In the genomic region with DNA sequence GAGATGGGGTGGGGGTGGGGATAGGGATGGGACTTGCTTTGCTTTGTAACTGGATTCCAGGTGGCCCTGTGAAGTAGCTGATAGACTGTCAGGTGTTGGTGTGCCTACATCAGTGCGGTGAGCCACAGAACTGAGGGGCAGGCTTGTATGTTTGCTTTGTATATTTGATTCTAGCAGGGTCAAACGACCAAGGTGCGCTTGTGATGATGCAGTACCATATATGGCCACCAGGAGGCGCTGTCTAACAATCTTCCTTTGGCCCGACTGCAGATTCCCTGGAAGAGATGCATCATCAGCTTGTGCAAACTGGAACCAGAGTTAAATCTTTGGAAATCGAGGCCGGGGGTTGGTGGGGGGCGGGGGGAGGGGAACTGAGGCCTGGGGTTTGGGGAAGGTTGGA, we compare ENCODE assay signal across 7 mouse cellular contexts.
DNase-seq lines count a peak whose midpoint lies in the region; ATAC-seq and TF ChIP-seq lines count a peak whose summit lies in the region.

No protein-coding gene starts in this region.

- H3K9me3 ChIP-seq in neural tube, embryonic 15.5 days (replicated peaks): no peaks in the 10 kb centered on the region
- H3K9me3 ChIP-seq in lung, embryonic 16.5 days (ENCODE audit: control insufficient read depth, low read length): no peaks in the 10 kb centered on the region

- DNase-seq in neural tube, embryonic 10.5 days (ENCODE audit: extremely low spot score, low spot score): peak; percentile 84
- DNase-seq in adrenal gland, adult 18-20 months (ENCODE audit: low spot score in 2 of 2): peak; percentile 46 to 47
- DNase-seq in kidney, adult 2 months: peak; percentile 69
- DNase-seq in right cerebral cortex, postnatal 4 days: peak; percentile 83

- H3K4me1 ChIP-seq in neural tube, embryonic 15.5 days: peaks cover 13% of the 10 kb centered on the region; the same call in 1 of the 2 replicates
- H3K4me1 ChIP-seq in kidney, adult 2 months (ENCODE audit: control insufficient read depth, insufficient read depth, low read length): peaks cover 4% of the 10 kb centered on the region; the same call in 1 of the 2 replicates
- 0 out of 2 replicates have a peak, but pooled peaks cover 2% of the 10 kb centered on the region for H3K4me1 ChIP-seq in lung, embryonic 16.5 days (replicated peaks; ENCODE audit: control insufficient read depth, insufficient read depth, low read length)

- 2% methylated on average over 8 of the region's 8 CpGs for WGBS in neural tube, embryonic 15.5 days
- WGBS in kidney, adult 2 months: 2% methylated on average over 8 of the region's 8 CpGs
- 4% methylated on average over 8 of the region's 8 CpGs for WGBS in lung, embryonic 16.5 days

- H3K27ac ChIP-seq in neural tube, embryonic 15.5 days (replicated peaks): no peak overlapping the region
- no peak overlapping the region for H3K27ac ChIP-seq in kidney, adult 2 months (ENCODE audit: insufficient read depth, low read depth, low read length)
- H3K27ac ChIP-seq in lung, embryonic 16.5 days (ENCODE audit: low read length): no peak overlapping the region

- H3K4me2 ChIP-seq in neural tube, embryonic 15.5 days: no peak overlapping the region
- no peak overlapping the region for H3K4me2 ChIP-seq in lung, embryonic 16.5 days (ENCODE audit: low read depth, low read length)

- H3K27me3 ChIP-seq in neural tube, embryonic 15.5 days (replicated peaks): no peaks in the 10 kb centered on the region
- H3K27me3 ChIP-seq in kidney, adult 2 months (replicated peaks; ENCODE audit: control insufficient read depth, insufficient read depth, low read length): no peaks in the 10 kb centered on the region
- H3K27me3 ChIP-seq in lung, embryonic 16.5 days (ENCODE audit: control insufficient read depth, insufficient read depth, low read depth, low read length): no peaks in the 10 kb centered on the region

- ATAC-seq in neural tube, embryonic 15.5 days (ENCODE audit: low FRiP score): no peak
- ATAC-seq in common myeloid progenitor, adult 5-6 weeks (replicated peaks; ENCODE audit: low read depth, poor library complexity, severe bottlenecking): 0 out of 2 replicates have a peak, but pooled peaks have one; percentile 36
- peak; percentile 26; the same call in 1 of the 2 replicates for ATAC-seq in lung, embryonic 16.5 days (ENCODE audit: low read depth)

- H3K36me3 ChIP-seq in neural tube, embryonic 15.5 days: no peaks in the 10 kb centered on the region
- no peaks in the 10 kb centered on the region for H3K36me3 ChIP-seq in kidney, adult 2 months (ENCODE audit: control insufficient read depth, insufficient read depth, low read length)
- H3K36me3 ChIP-seq in lung, embryonic 16.5 days (ENCODE audit: control insufficient read depth, insufficient read depth, low read length): no peaks in the 10 kb centered on the region

- TF ChIP-seq POLR2A in kidney, adult 2 months (IDR thresholded peaks at IDR 0.05; ENCODE audit: low read depth, low read length): no peak

- no peak overlapping the region for H3K4me3 ChIP-seq in neural tube, embryonic 15.5 days (replicated peaks)
- no peak overlapping the region for H3K4me3 ChIP-seq in kidney, adult 2 months (ENCODE audit: insufficient read depth, low read depth, low read length)
- H3K4me3 ChIP-seq in lung, embryonic 16.5 days (ENCODE audit: low read length): no peak overlapping the region

- TF ChIP-seq CTCF in kidney, adult 2 months (conservative IDR thresholded peaks at IDR 0.05; ENCODE audit: insufficient read depth, insufficient read length, low read depth, low read length): peak; percentile 86

- H3K9ac ChIP-seq in neural tube, embryonic 15.5 days (replicated peaks): no peak overlapping the region
- H3K9ac ChIP-seq in lung, embryonic 16.5 days (ENCODE audit: low read length): no peak overlapping the region
